Mouse (Mus musculus) forelimb bud, embryonic 11.5 days (tissue): ENCODE data around the gene Rtn3.

ENCODE experiments used
- DNase-seq: peaks from one replicate; pipeline ENCODE4 v3.0.0-alpha.2; 2012; ENCODE audit warnings: low read depth, low spot score

Gene Rtn3

DNA sequence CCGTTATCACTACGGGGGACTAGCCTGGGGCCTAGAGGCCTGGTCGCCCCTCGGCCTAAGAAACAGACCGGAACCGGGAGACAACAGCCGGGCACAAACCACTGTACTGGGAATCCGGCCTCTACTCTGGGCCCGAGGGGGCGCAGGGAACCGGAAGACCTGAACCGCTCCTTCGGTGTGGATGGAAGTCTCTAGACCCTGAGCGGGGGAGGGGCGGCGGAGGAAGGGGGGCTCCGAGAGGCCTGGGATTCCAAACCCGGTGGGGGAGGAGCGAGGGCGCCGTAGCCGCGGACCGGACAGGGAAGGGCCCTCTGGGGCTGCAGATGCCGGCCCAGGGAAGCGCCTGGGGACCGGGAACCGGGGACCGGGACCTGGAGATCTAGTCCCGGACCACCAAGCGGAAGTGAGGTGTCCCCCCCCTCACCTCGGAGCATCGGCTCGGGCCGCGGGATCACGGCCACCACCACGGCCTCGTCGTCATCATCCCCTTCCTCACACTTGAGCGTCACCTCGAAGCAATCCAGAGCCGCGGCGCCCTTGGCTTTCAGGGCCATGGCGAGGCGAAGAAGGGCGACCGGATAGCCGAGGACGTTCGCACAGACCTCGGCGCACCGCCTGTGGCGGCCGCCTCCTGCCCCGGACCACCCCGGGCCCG lies 100.7 kb downstream of the Rtn3 start:
- peak; percentile 63 for DNase-seq

DNA sequence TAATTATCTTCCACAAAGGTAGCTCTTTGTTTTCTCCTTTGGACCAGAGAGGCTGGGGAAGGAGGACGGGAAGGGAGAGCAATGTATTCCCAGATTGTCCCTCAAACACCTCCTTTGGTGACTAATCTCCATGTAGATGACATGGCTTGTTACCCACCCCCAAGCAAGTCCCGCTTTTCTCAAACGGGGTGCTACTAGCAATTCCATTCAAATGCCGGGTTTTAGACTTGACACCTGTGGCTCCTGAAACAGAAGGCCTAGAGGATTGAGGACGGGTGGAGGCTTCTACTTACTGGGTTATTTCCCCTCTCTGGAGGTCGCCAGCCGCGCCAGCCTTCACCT lies 101.2 kb downstream of the Rtn3 start:
- no peak for DNase-seq

DNA sequence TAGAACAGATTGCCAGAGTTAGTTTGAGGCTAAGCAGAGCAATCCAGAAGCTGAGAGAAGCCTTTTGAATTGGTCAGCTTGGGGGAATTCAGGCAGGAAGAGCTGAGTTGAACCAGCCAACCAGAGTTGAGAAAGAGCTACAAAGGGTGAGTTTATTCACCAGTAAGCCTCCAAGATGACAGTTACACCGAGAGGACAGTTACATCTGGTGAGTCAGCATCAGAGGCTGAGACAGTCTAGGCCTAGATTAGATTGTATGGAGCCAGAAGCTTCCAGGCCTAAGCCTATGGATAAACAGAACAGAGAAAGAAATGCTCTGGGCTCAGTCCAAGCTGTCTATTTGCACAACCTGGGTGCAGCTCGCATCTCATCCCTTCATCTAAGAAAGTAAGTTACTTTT lies 105.4 kb downstream of the Rtn3 start:
- DNase-seq, result no peak
